Mouse (Mus musculus): ENCODE results near the gene Filip1l. TPM values are rescaled to one million over a fixed set of nuclear protein-coding genes. Genes with fewer than 3 reads are reported as not detected.

The Filip1l gene
- 2.3 and 5.4 TPM in 2 replicates for total RNA-seq (2017)

DNA sequence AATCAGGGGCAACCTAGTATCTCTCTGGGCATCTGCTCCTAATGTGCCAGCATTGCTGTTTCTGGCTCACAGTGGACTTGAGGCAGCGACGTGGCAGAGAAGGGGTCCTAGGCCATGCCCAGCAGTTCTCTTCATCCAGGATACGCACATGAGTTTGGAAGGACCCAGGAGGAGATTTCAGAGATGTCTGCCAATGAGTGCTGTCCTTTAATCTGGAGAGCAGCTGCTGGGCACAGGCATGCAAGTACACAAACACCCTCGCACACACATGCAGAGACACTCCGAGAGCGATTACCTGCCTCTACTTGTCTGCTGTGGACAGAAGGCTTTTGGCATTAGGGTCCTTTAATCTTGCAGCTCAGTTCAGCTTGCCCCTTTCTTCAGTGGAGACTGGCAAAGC is at the start of gene Filip1l:
Gene Filip1l, plus strand, starts transcription at position 343 of the 400 bp plus-strand sequence.
- no peak for ATAC-seq (replicated peaks; ENCODE audit: low read depth, poor library complexity, severe bottlenecking)

DNA sequence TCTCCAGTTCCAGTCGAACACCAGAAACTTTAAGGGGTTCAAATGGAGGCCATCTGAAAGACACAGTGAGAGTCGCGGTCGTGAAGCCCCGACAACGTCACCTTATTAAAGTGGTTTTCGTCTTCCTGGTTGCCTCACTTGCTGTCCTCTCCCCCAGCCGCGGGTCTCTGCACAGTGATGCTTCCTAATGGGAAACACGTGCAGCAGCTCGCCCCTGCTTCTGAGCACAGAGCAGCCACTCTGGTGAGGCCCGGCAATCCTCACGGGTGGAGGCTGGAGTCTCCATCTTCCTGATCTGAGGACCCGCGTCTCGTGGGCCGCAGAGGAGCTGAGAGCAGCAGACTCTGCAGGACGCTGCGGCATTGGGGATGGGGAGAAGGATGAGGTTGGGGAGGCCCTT is 49.2 kb upstream of the Filip1l start:
- no peak for ATAC-seq (replicated peaks; ENCODE audit: low read depth, poor library complexity, severe bottlenecking)

- no peak for ATAC-seq (replicated peaks; ENCODE audit: low read depth, poor library complexity, severe bottlenecking)
These were observed 47.4 kb upstream of the Filip1l start for GRCm38 (mm10) chr16:57305463-57305862.

- ATAC-seq (replicated peaks; ENCODE audit: low read depth, poor library complexity, severe bottlenecking) = no peak
These were observed 40.8 kb upstream of the Filip1l start for GRCm38 (mm10) chr16:57312130-57312529.

GRCm38 (mm10) chr16:57313487-57313886 is 39.4 kb upstream of the Filip1l start:
- no peak for ATAC-seq (replicated peaks; ENCODE audit: low read depth, poor library complexity, severe bottlenecking)

DNA sequence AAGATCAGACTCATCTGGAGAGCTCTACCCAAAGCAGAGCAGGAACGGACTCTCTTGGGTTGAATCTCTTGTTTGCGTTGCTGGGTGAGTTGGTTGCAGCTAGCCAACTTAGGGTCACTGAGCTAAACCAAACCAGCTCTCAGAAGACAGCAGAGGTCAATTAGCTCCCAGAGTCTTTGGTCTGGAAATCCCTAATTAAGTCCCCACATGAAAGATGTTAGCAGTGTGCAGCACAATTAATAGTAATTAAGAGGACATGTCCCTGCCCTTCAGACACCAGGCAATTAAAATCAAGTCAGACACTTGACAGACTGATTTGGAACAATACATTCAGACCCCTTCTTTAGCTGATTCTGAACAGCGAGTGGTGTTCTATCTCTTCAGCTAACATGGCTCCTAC is 38.7 kb upstream of the Filip1l start:
- ATAC-seq (replicated peaks; ENCODE audit: low read depth, poor library complexity, severe bottlenecking) = no peak

DNA sequence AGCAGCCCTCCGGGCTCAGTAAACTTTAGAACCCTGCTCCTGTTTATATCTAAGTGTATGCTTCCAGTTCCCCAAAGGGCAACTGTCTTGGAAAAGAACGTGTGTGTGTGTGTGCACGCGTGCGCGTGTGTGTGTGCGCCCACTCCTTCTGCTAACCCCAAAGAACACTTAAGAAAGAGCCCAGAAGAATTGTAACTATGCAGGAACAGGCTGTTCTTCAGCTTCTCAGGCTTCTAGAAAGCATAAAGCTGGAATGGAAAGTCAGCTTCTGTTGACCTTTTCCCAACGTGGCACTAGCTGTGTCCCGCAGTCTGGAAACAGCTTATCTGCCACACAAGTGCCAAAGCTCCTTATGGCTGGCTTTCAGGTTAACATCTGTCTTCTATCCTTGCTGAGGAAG is 37.9 kb upstream of the Filip1l start:
- ATAC-seq (replicated peaks; ENCODE audit: low read depth, poor library complexity, severe bottlenecking) = no peak

- peak; percentile 89 for ATAC-seq (replicated peaks; ENCODE audit: low read depth, poor library complexity, severe bottlenecking)
These were observed 35.8 kb upstream of the Filip1l start for GRCm38 (mm10) chr16:57317127-57317526.

DNA sequence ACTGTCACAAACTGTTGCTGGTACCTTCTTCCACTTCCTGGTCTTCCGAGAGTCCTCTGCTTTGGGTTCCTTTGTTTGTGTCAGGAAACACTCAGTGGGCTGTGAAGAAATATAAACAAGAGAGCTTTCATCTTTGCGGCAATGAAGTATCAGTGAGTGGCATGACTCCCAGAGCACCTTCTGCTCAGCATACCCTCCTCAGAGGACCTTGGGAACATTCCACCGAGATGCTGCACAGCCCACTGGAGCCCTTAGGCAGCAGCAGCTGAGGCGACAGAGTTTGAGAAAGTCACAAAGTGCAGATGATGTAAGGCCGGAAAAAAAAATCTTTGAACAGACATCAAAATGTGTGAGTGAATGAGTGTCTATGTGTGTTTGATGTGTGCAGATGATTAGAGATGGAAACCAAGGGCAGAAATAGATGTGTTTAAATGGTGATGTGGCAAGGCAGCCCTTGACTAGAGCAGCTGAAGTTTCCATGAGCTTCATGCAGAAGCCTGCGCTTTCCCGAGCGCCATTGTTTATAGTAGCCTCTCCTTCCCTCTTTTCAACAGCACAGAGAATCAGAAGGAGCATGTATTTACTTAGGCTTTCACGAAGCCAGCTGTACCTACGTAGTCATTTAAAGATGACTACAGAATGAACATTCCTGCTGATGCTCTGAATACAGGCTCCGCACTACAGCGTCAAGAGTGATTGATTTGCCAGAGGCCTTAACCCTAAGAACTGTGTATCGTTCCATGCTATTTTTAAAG is 34.8 kb upstream of the Filip1l start:
- ATAC-seq (replicated peaks; ENCODE audit: low read depth, poor library complexity, severe bottlenecking) = no peak

DNA sequence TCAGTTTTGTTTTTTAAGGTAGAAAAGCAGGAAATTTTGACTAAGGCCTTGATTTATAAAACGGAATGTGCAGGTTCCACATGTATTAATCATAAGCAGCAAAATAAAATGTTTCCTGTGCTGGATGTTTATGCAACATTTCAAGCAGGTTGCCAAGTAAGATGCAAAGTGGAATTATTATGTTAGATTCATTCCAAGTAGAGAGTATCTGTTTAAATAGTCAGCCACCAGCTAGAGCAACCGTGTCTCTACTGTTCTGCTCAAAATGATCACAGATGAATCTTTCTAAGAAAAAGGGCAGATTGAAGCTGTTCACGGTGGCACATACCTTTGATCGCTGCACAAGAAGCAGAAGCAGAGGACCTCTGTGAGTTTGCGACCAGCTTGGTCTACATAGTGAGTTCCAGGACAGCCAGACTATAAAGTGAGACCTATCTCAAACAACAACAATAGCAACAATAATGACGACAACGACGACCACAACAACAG is 34.2 kb upstream of the Filip1l start:
- no peak for ATAC-seq (replicated peaks; ENCODE audit: low read depth, poor library complexity, severe bottlenecking)

DNA sequence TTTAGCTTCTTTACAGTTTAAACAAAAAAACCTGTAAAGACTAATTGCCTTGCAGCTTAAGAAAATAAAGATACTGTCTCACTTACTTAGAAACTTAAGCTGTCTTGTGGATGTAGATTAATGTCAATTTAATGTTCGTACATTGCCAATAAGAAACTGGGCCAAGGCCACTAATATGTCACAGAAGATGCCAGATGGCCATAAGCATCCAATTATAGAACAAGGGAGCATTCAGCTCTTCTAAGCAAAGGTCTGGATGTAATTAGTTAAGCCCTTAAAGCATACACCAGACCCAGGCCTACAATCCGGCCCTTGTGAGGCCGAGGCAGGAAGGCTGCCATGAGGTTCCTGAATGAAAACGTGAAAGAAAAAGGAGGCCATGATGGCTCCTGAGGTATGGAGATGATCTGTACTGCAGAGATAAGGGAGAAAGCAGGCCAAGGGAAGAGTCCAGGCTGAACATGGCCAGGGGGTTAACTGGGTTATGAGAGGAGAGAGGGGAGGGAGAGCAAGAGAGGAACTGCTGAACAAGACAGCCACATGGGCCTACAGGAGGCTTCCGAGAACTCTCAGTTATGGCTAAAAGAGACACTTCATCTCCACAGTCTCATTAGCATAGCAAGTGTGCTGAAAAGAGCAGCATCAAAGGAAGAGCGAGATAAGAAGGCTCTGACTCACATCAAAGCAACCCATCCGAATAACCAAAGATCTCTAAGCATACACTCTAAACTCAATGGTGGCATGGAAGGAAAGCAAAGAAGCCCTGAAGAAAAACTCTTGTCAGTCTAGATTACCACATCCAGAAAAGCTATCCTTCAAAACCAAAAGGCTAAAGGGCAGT is 33.4 kb upstream of the Filip1l start:
- no peak for ATAC-seq (replicated peaks; ENCODE audit: low read depth, poor library complexity, severe bottlenecking)

- ATAC-seq (replicated peaks; ENCODE audit: low read depth, poor library complexity, severe bottlenecking) = no peak
These were observed 25.9 kb upstream of the Filip1l start for GRCm38 (mm10) chr16:57326996-57327395.

DNA sequence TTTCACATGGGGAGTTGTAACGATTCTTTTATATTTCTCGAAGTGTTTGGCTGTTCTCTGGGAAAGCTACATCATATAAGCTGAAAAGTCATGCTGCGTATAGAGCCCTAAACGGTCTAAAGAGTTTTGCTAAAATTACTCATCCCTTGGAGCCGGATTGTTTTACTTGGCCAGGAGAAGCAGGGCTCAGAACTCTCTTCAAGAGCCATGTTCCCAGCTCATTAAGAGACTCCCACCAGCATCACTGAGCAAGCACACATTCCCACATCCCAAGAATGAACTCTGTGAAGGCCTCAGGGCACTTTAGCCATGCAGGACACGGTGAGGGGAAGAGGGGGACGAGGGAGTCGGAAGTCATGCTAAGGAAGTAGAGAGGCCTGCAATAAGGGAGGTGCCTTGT is 23.9 kb upstream of the Filip1l start:
- ATAC-seq (replicated peaks; ENCODE audit: low read depth, poor library complexity, severe bottlenecking) = no peak

- ATAC-seq (replicated peaks; ENCODE audit: low read depth, poor library complexity, severe bottlenecking) = no peak
These were observed 22.8 kb upstream of the Filip1l start for GRCm38 (mm10) chr16:57330111-57330510.

- ATAC-seq (replicated peaks; ENCODE audit: low read depth, poor library complexity, severe bottlenecking) = no peak
These were observed 20.6 kb upstream of the Filip1l start for GRCm38 (mm10) chr16:57332301-57332700.

- ATAC-seq (replicated peaks; ENCODE audit: low read depth, poor library complexity, severe bottlenecking) = peak; percentile 96
These were observed 16.0 kb upstream of the Filip1l start for GRCm38 (mm10) chr16:57336770-57337423.

DNA sequence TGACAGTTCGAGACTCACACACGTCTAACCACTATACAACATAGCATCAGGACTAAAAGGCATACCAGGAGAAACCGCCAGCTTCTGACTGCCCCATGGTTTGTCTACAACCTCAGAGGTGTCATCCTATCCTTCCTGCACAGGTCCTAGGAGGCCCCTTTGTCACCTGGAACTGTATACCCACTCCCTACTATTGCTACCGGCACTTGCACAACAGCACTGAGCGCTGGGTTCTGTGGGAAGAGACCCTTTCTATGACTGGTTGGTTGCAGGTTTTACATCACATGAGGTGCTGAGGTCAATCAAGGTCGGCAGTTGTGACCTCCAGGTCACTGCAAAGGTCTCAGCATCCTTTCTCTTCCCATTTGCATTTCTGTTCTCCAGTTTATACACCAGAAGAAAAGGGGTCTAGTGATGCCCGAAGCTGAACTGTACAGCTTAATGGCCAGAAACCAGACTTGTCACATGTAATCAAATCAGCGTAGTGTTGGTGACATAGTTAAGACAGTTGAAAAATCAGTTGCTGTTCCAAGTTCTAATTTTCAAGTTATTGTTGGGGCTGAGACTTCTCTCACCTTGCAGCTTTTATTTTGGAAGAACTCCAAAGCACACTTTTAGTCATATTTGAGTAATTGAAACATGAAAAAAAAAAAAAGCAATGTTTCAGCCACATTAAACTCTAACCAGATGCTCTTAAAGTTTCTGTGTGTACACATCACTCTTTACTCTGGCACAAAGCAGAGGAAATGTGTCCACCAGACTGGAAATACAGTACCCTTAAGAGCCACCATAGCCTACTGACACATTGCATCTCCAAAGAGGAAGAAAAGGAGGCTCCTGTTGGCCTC is 12.9 kb upstream of the Filip1l start:
- ATAC-seq (replicated peaks; ENCODE audit: low read depth, poor library complexity, severe bottlenecking) = no peak

DNA sequence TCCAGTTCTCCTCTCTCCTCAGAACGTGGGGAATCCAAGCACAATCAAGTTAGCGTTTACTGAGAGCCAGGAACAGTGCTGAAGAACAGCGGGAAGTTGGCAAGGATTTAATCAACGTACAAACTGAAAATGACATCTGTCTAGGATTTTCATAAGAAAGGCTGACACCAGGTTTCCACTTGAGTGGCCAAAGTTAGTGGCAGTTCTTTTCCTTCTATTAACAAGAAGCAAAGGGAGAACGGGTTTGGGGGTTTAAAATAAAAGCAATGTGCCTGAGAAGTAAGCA is 12.3 kb upstream of the Filip1l start:
- ATAC-seq (replicated peaks; ENCODE audit: low read depth, poor library complexity, severe bottlenecking) = no peak

GRCm38 (mm10) chr16:57346258-57346657 is 6.6 kb upstream of the Filip1l start:
- no peak for ATAC-seq (replicated peaks; ENCODE audit: low read depth, poor library complexity, severe bottlenecking)

GRCm38 (mm10) chr16:57349039-57349438 is 3.9 kb upstream of the Filip1l start:
- no peak for ATAC-seq (replicated peaks; ENCODE audit: low read depth, poor library complexity, severe bottlenecking)
